ENCODE assay signal across 9 mouse cellular contexts in the genomic region with DNA sequence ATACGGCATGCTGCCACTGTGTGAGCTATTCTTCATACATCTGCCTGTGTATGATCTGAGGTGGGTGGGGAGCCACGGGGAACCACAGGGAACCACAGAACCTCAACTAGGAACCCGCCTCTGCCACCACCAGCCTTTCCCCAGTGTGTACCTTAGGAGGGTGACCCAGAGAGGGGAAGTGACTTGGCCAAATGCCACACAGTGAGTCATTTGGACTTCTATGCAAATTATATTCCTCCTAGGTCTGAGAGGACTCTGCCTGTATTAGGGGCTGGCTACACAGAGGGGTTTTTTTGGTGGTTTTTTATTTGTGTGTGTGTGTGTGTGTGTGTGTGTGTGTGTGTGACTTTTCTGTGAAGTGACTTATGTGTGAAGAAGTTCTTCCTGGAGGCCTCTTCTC. TPM values are rescaled to one million over a fixed set of nuclear protein-coding genes. Genes with fewer than 3 reads are reported as not detected.
DNase-seq lines count a peak whose midpoint lies in the region; ATAC-seq and TF ChIP-seq lines count a peak whose summit lies in the region.
"Had no signal": no experiment of that assay in that cellular context is flagged by ENCODE, and none has a peak within 500 bp of the region (broad histone marks: within the 10 kb centered on the region; RNA-seq: fewer than 3 reads in every experiment).

No protein-coding gene starts in this region.

- peaks cover 6% of the 10 kb centered on the region; the same call in 1 of the 2 replicates for H3K4me1 ChIP-seq in hindbrain, embryonic 13.5 days (replicated peaks)
- 0 out of 2 replicates have a peak, but pooled peaks cover 2% of the 10 kb centered on the region for H3K4me1 ChIP-seq in hindbrain, embryonic 12.5 days
- H3K4me1 ChIP-seq in liver, embryonic 13.5 days (replicated peaks), result peaks cover 27% of the 10 kb centered on the region
- no peaks in the 10 kb centered on the region for H3K4me1 ChIP-seq in intestine, embryonic 15.5 days (replicated peaks)
- H3K4me1 ChIP-seq in hindbrain, postnatal 0 days (ENCODE audit: insufficient read depth, low read length), result no peaks in the 10 kb centered on the region

- no peak overlapping the region for H3K4me2 ChIP-seq in hindbrain, embryonic 13.5 days
- H3K4me2 ChIP-seq in hindbrain, embryonic 12.5 days (replicated peaks), result no peak overlapping the region
- no peak overlapping the region for H3K4me2 ChIP-seq in liver, embryonic 13.5 days
- no peak overlapping the region for H3K4me2 ChIP-seq in intestine, embryonic 15.5 days (replicated peaks)
- H3K4me2 ChIP-seq in hindbrain, postnatal 0 days (ENCODE audit: low read depth, low read length), result no peak overlapping the region

- peak; percentile 61 to 78 for DNase-seq in heart, adult 18-20 months
- DNase-seq in liver, embryonic 13.5 days, result no peak
- peak; percentile 60 to 65 for DNase-seq in spleen, adult 18-20 months
- DNase-seq in hindbrain, postnatal 0 days (ENCODE audit: low spot score), result no peak
- DNase-seq in thymus, postnatal 14 days, result no peak

- H3K9me3 ChIP-seq in hindbrain, embryonic 13.5 days, result no peaks in the 10 kb centered on the region
- H3K9me3 ChIP-seq in hindbrain, embryonic 12.5 days (replicated peaks), result no peaks in the 10 kb centered on the region
- H3K9me3 ChIP-seq in liver, embryonic 13.5 days (replicated peaks), result no peaks in the 10 kb centered on the region
- H3K9me3 ChIP-seq in intestine, embryonic 15.5 days, result no peaks in the 10 kb centered on the region
- no peaks in the 10 kb centered on the region for H3K9me3 ChIP-seq in hindbrain, postnatal 0 days (ENCODE audit: low read length)
- H3K9me3 ChIP-seq: G1E had no signal

- H3K27ac ChIP-seq in hindbrain, embryonic 13.5 days, result no peak overlapping the region
- H3K27ac ChIP-seq in hindbrain, embryonic 12.5 days, result no peak overlapping the region
- H3K27ac ChIP-seq in liver, embryonic 13.5 days, result 0 out of 2 replicates have a peak overlapping the region, but pooled peaks have one; percentile 9
- no peak overlapping the region for H3K27ac ChIP-seq in intestine, embryonic 15.5 days
- H3K27ac ChIP-seq in hindbrain, postnatal 0 days, result no peak overlapping the region

- no peaks in the 10 kb centered on the region for H3K27me3 ChIP-seq in hindbrain, embryonic 13.5 days
- no peaks in the 10 kb centered on the region for H3K27me3 ChIP-seq in hindbrain, embryonic 12.5 days
- H3K27me3 ChIP-seq in liver, embryonic 13.5 days, result no peaks in the 10 kb centered on the region
- H3K27me3 ChIP-seq in intestine, embryonic 15.5 days (replicated peaks), result no peaks in the 10 kb centered on the region
- H3K27me3 ChIP-seq in hindbrain, postnatal 0 days (ENCODE audit: insufficient read depth, low read length), result no peaks in the 10 kb centered on the region

- H3K4me3 ChIP-seq in hindbrain, embryonic 13.5 days, result no peak overlapping the region
- no peak overlapping the region for H3K4me3 ChIP-seq in hindbrain, embryonic 12.5 days
- no peak overlapping the region for H3K4me3 ChIP-seq in liver, embryonic 13.5 days (replicated peaks)
- H3K4me3 ChIP-seq in intestine, embryonic 15.5 days (replicated peaks), result no peak overlapping the region
- H3K4me3 ChIP-seq in hindbrain, postnatal 0 days (ENCODE audit: low read length), result no peak overlapping the region

- no peak for TF ChIP-seq CTCF in hindbrain, postnatal 0 days (IDR thresholded peaks at IDR 0.05; ENCODE audit: low read depth)

- H3K36me3 ChIP-seq in hindbrain, embryonic 13.5 days, result no peaks in the 10 kb centered on the region
- no peaks in the 10 kb centered on the region for H3K36me3 ChIP-seq in hindbrain, embryonic 12.5 days
- H3K36me3 ChIP-seq in liver, embryonic 13.5 days, result peaks cover 4% of the 10 kb centered on the region; the same call in 1 of the 2 replicates
- no peaks in the 10 kb centered on the region for H3K36me3 ChIP-seq in intestine, embryonic 15.5 days
- no peaks in the 10 kb centered on the region for H3K36me3 ChIP-seq in hindbrain, postnatal 0 days (ENCODE audit: insufficient read depth, low read length)
- H3K36me3 ChIP-seq: G1E had no signal

- 0 out of 2 replicates have a peak, but pooled peaks have one; percentile 32 for ATAC-seq in hindbrain, embryonic 13.5 days (ENCODE audit: low FRiP score)
- no peak for ATAC-seq in hindbrain, embryonic 12.5 days (ENCODE audit: low FRiP score)
- ATAC-seq in liver, embryonic 13.5 days (ENCODE audit: low read depth), result peak; percentile 60
- no peak for ATAC-seq in intestine, embryonic 15.5 days
- ATAC-seq in hindbrain, postnatal 0 days, result no peak

- H3K9ac ChIP-seq in hindbrain, embryonic 13.5 days, result no peak overlapping the region
- no peak overlapping the region for H3K9ac ChIP-seq in hindbrain, embryonic 12.5 days
- H3K9ac ChIP-seq in liver, embryonic 13.5 days, result no peak overlapping the region
- H3K9ac ChIP-seq in intestine, embryonic 15.5 days, result no peak overlapping the region
- H3K9ac ChIP-seq in hindbrain, postnatal 0 days (replicated peaks; ENCODE audit: low read length), result no peak overlapping the region

- WGBS in hindbrain, embryonic 13.5 days, result 90% methylated on average over 3 of the region's 3 CpGs
- 85% methylated on average over 3 of the region's 3 CpGs for WGBS in hindbrain, embryonic 12.5 days
- 28% methylated on average over 3 of the region's 3 CpGs for WGBS in liver, embryonic 13.5 days (ENCODE audit: insufficient replicate concordance)
- WGBS in intestine, embryonic 15.5 days, result 74% methylated on average over 3 of the region's 3 CpGs
- 72% methylated on average over 3 of the region's 3 CpGs for WGBS in hindbrain, postnatal 0 days

RNA-seq across cellular contexts. Expression of gene Adora2a, which starts 9.9 kb away (rescaled TPM):
- polyA plus RNA-seq in hindbrain, embryonic 13.5 days (2015; fragmentation: Nextera tagmentation; extraction: Ambion mirVana), result 3.1 and 3.9 TPM in 2 replicates
- polyA plus RNA-seq in hindbrain, embryonic 12.5 days (2016; fragmentation: Nextera tagmentation; extraction: Ambion mirVana), result 2.5 and 3.0 TPM in 2 replicates
- total RNA-seq in heart, adult 18-20 months (2021), result 1 to 10 TPM; 4.3 to 6.9 TPM
- polyA plus RNA-seq in liver, embryonic 13.5 days (2015; fragmentation: Nextera tagmentation; extraction: Ambion mirVana), result 1.5 and 1.7 TPM in 2 replicates
- 2.5 and 3.2 TPM in 2 replicates for polyA plus RNA-seq in intestine, embryonic 15.5 days (2015; fragmentation: Nextera tagmentation; extraction: Ambion mirVana)
- total RNA-seq in hindbrain, postnatal 0 days (2014; rRNA removed), result 4.7 and 8.5 TPM in 2 replicates
- 1.7 TPM in 2 replicates for polyA plus RNA-seq in hindbrain, postnatal 0 days (2015; fragmentation: Nextera tagmentation; extraction: Ambion mirVana)

Comparison
In these comparisons a context has a peak if more than half of its experiments do, and no peak if none do; other contexts are left out.
1. ATAC-seq: peak in hindbrain, embryonic 13.5 days (single experiment) and liver, embryonic 13.5 days (single experiment); none in hindbrain, embryonic 12.5 days (single experiment), intestine, embryonic 15.5 days (single experiment) and hindbrain, postnatal 0 days (single experiment).
2. DNase-seq: peak in heart, adult 18-20 months (2 of 2) and spleen, adult 18-20 months (2 of 2); none in liver, embryonic 13.5 days (single experiment), hindbrain, postnatal 0 days (single experiment) and thymus, postnatal 14 days (single experiment).